Mouse (Mus musculus): ENCODE measurements around the gene 4921507P07Rik. TPM values are rescaled to one million over a fixed set of nuclear protein-coding genes. Genes with fewer than 3 reads are reported as not detected.

4921507P07Rik gene
- polyA plus RNA-seq (2015; fragmentation: Illumina TruSeq; extraction: RNeasy Lipid Tissue Mini Kit (QIAGEN cat#74804); ENCODE audit: insufficient read depth, low read depth, low replicate concordance) = 0.44 TPM

DNA sequence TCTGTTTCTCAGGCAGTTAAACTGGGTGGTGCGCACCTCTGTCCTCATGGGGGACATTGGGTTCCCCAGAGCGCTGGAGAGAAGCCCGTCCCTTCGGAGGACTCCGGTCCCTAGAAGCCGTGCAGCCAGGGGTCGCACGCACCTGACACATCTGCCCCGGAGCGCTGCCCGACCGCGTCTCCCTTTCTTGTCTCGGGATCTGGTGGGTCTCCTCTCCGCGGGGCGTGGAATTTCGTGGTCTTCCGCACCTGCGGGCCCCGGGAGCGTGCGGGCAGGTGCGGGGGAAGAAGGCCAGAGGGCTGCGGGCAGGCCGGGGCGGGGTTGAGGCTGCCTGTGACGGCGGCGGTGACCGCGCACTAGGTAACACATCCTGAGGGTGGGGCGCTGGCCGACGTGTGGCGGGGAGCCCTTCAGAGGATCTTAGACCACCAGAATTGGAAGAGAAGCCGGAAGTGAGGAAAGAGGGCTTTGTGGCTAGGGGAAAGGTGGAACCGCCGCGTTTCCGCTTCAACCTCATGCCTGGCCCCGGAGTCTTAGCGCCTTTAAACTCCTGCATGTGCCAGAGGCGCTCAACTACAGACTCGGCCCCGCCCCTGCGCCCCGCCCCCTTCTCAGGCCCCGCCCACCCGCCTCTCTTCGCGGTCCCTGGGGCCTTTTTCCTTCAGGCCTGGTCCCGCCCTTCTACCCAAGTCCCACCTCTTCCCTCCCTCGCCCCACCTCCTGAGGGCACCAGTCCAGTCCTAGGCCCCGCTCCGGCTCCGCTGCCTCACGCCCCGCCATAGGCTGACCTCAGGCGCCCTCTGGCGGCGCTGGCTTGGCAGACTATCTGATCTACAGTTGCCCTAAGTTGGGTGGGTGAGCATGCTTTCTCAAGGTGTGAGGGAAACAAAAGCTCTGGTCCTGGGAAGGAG, at the start of gene 4921507P07Rik:
4921507P07Rik (minus strand) TSS at position 332 of the 911 bp plus-strand sequence.

DNA sequence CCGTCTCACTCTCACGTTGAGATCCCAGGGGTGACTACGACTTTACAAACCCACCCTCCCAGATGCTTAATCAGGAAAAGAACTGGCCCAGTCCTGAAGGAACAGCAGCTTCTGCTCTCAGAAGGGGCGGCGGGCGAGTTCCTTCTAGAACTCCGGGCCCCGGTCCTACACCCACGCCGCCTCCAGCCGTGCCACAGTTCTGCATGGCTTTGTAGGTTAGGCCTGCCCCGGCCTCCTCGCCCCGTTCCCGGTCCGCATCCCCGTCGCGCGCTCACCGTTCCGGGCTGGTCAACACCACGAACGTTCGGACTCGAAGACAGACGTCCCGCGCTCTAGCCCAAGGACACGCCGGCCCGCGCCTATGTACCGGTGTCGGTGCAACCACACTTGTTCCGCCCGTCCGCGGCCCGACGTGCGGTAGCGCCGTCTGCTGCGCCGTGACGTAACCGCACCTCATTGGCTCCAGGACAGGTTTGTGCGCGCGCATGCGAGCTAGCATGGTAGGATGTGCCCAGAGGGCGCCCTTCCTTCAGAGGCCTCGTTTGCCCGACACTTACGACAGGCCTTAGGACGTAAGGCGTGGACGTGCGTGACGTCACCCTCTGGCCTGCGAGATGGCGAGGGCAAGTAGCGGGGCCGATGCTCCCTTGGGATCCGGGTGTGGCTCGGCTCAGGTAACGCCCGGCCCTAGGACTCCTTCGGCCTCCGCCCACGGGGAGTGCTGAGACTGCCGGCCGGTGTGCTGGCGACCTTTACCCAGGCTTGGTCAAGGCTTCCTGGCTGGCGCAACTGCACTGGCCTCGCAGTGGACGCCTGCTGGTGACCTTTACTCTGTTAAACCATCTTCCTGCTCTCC, 30.1 kb downstream of the 4921507P07Rik start, which contains the start of gene Cycs:
Cycs (minus strand) TSS at position 398 of the 856 bp plus-strand sequence.

Other genes starting within 250 kb of the 4921507P07Rik start
- 3.5 TPM for gene Osbpl3, start 140.4 kb downstream of the 4921507P07Rik start, polyA plus RNA-seq (2015; fragmentation: Illumina TruSeq; extraction: RNeasy Lipid Tissue Mini Kit (QIAGEN cat#74804); ENCODE audit: insufficient read depth, low read depth, low replicate concordance)
- 10.3 TPM for gene Cycs, start 30.1 kb downstream of the 4921507P07Rik start, polyA plus RNA-seq (2015; fragmentation: Illumina TruSeq; extraction: RNeasy Lipid Tissue Mini Kit (QIAGEN cat#74804); ENCODE audit: insufficient read depth, low read depth, low replicate concordance)
- gene Npvf, start 57.8 kb upstream of the 4921507P07Rik start, polyA plus RNA-seq (2015; fragmentation: Illumina TruSeq; extraction: RNeasy Lipid Tissue Mini Kit (QIAGEN cat#74804); ENCODE audit: insufficient read depth, low read depth, low replicate concordance) = not detected

All from pancreas, adult 10 weeks (tissue).